Mouse (Mus musculus) CH12.LX (cell line): ENCODE results near the gene Efcab2.

Experiments used
- CHD2 ChIP-seq: IDR thresholded peaks from 2 replicates; pipeline ENCODE4 v1.6.1; 2011; ENCODE audit warnings: low read length, improper control_type of control experiment
- CTCF ChIP-seq, 2 experiments: IDR thresholded peaks in 1 of 2; conservative IDR thresholded peaks in 1 of 2; 2 replicates each; pipeline ENCODE4 v1.5.1; 2011 to 2012; ENCODE audit warnings: low read depth in 2 of 2, low read length in 2 of 2, improper control_type of control experiment in 1 of 2, inconsistent platforms in 1 of 2, mild to moderate bottlenecking in 1 of 2, moderate library complexity in 1 of 2
- POLR2A ChIP-seq: IDR thresholded peaks from 2 replicates; pipeline ENCODE4 v1.6.1; 2011; ENCODE audit warnings: low read depth, mild to moderate bottlenecking, improper control_type of control experiment, low read length
- RAD21 ChIP-seq: IDR thresholded peaks from 2 replicates; pipeline ENCODE4 v1.6.1; 2011; ENCODE audit warnings: low read depth, mild to moderate bottlenecking, low read length, improper control_type of control experiment, moderate library complexity

GRCm38 (mm10) chr1:178375381-178375780, 30.5 kb upstream of the Efcab2 start:
- TF ChIP-seq POLR2A (no peak), CTCF (conservative IDR thresholded peaks at IDR 0.05 in 1 of 2, IDR thresholded peaks at IDR 0.05 in 1 of 2; ENCODE audit: low read depth in 2 of 2, low read length in 2 of 2) (no peak), CHD2 (no peak), RAD21 (no peak)
